Mouse (Mus musculus): Measurements from ENCODE around the gene Dnajb9. TPM values are rescaled to one million over a fixed set of nuclear protein-coding genes. Genes with fewer than 3 reads are reported as not detected.

Dnajb9 gene
- 12.4 TPM for polyA plus RNA-seq (2017; shearing (Covaris generic))

DNA sequence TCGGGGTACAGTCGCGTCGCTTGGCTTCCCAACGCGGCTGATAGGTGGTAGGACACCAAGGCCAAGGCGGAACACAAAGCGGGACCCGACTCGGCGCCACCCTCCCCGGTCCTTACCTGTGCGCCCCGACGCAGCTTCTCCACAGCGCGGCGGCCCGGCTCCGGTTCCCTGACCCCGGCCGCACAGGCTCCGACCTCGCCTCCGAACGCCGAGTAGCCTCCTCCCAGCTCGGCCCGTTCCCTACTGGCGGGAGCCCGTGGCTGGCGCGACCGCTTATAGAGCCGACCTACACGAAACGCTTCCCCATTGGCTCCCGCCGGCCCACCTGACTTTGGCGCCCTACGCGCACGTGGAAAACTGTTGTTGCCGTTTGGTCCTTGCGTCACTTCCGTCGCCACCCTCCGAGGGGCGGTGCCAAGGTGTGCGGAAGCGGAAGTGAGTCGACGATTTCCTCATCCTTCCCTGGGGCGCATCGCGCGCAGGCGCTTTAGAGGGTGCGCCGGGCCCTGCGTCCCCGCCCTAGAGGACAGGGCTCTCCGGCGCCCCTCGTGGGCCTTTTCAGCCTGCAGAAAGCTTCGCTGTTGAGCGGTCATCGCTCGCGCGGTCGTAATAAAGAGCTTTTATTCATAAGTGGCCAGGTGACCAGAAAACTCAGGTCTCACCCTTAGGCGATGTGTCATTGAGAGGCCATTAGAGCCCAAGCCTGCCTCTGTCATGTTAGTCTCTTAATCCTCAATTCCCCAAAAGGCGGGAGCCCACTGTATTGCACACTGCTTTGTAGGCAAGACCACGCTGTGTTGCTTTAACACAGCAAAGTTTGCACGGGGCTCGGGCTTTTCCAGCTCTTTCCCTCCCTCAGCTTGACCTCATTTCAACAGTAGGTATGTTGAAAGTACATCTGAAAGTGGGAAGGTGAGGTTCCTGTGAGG lies at the start of gene Dnajb9:
TSS of gene Dnajb9 (minus strand) at position 503 of the 929 bp plus-strand sequence.

DNA sequence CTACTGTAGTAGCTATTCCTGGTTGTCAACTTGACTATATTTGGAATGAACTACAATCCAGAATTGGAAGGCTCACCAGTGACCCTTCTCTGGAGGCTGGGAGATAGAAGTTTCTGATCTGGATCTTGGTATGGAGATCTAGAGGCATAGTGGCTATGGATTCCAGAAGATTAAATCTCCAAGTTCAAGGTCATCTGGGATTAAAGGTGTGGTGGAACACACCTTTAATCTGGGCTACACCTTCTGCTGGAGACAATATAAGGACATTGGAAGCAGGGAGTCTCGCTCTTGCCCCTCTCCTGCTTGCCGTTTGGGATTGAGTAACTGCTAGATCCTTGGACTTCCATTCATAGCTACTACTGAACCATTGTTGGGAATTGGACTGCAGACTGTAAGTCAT lies 10.9 kb upstream of the Dnajb9 start, which contains the start of gene Pnpla8:
TSS of gene Pnpla8 (plus strand) at position 301 of the 400 bp plus-strand sequence.

Other genes starting within 250 kb of the Dnajb9 start
- gene Pnpla8, start 11.0 kb upstream of the Dnajb9 start, polyA plus RNA-seq (2017; shearing (Covaris generic)): 31.3 TPM
- gene Nrcam, start 118.6 kb upstream of the Dnajb9 start, polyA plus RNA-seq (2017; shearing (Covaris generic)): 0.11 TPM